8 mouse cellular contexts compared by ENCODE assay signal in genomic region chr6:48487747-48488725, GRCm38 (mm10). TPM values are rescaled to one million over a fixed set of nuclear protein-coding genes. Genes with fewer than 3 reads are reported as not detected.
DNase-seq lines count a peak whose midpoint lies in the region; ATAC-seq and TF ChIP-seq lines count a peak whose summit lies in the region.

No protein-coding gene starts in this region.

- no peaks in the 10 kb centered on the region for H3K9me3 ChIP-seq in ES-Bruce4 (replicated peaks; ENCODE audit: control insufficient read depth, insufficient read depth, low read length, poor library complexity, severe bottlenecking)
- no peaks in the 10 kb centered on the region for H3K9me3 ChIP-seq in embryonic facial prominence, embryonic 10.5 days
- no peaks in the 10 kb centered on the region for H3K9me3 ChIP-seq in heart, embryonic 13.5 days

- H3K9ac ChIP-seq in ES-Bruce4 (ENCODE audit: low read depth, poor library complexity, severe bottlenecking) = no peak overlapping the region
- H3K9ac ChIP-seq in heart, embryonic 13.5 days = peak overlapping the region; percentile 71

- no peak for ATAC-seq in heart, embryonic 13.5 days (ENCODE audit: extremely low read depth, insufficient number of reproducible peaks, low FRiP score, low TSS enrichment)

- WGBS in embryonic facial prominence, embryonic 10.5 days = 7% methylated on average over 25 of the region's 25 CpGs
- WGBS in heart, embryonic 13.5 days = 8% methylated on average over 16 of the region's 25 CpGs
- WGBS in cerebellum, adult 2 months = 43% methylated on average over 25 of the region's 25 CpGs

- TF ChIP-seq EP300 in ES-Bruce4 (IDR thresholded peaks at IDR 0.05; ENCODE audit: insufficient read depth, low read depth, low read length) = no peak

- no peaks in the 10 kb centered on the region for H3K4me1 ChIP-seq in ES-Bruce4 (ENCODE audit: control insufficient read depth, insufficient read depth, low read length)
- H3K4me1 ChIP-seq in embryonic facial prominence, embryonic 10.5 days = peaks cover 42% of the 10 kb centered on the region
- H3K4me1 ChIP-seq in heart, embryonic 13.5 days = peaks cover 20% of the 10 kb centered on the region
- peaks cover 12% of the 10 kb centered on the region for H3K4me1 ChIP-seq in cerebellum, adult 2 months (ENCODE audit: control insufficient read depth, insufficient read depth, low read length)

- DNase-seq in embryonic facial prominence, embryonic 10.5 days (ENCODE audit: low spot score) = peak; percentile 65
- peak; percentile 41 for DNase-seq in kidney, postnatal 14 days
- DNase-seq in neural tube, embryonic 10.5 days (ENCODE audit: extremely low spot score, low spot score) = peak; percentile 46
- no peak for DNase-seq in cerebellum, adult 2 months
- no peak for DNase-seq in cerebellum, postnatal 14 days
- DNase-seq in spleen, postnatal 14 days (ENCODE audit: low spot score in 2 of 2) = no peak

- H3K27me3 ChIP-seq in ES-Bruce4 (ENCODE audit: control insufficient read depth, insufficient read depth, low read length, poor library complexity, severe bottlenecking) = no peaks in the 10 kb centered on the region
- peaks cover 29% of the 10 kb centered on the region for H3K27me3 ChIP-seq in embryonic facial prominence, embryonic 10.5 days (replicated peaks; ENCODE audit: low read depth, poor library complexity, severe bottlenecking)
- peaks cover 39% of the 10 kb centered on the region for H3K27me3 ChIP-seq in heart, embryonic 13.5 days (replicated peaks)
- no peaks in the 10 kb centered on the region for H3K27me3 ChIP-seq in cerebellum, adult 2 months (ENCODE audit: control insufficient read depth, insufficient read depth, low read length)

- no peaks in the 10 kb centered on the region for H3K36me3 ChIP-seq in ES-Bruce4 (ENCODE audit: control insufficient read depth, insufficient read depth, low read length, poor library complexity, severe bottlenecking)
- no peaks in the 10 kb centered on the region for H3K36me3 ChIP-seq in embryonic facial prominence, embryonic 10.5 days (replicated peaks)
- no peaks in the 10 kb centered on the region for H3K36me3 ChIP-seq in heart, embryonic 13.5 days

- no peak for TF ChIP-seq CTCF in ES-Bruce4 (IDR thresholded peaks at IDR 0.05; ENCODE audit: low read depth, low read length)
- no peak for TF ChIP-seq CTCF in cerebellum, adult 2 months (IDR thresholded peaks at IDR 0.05; ENCODE audit: borderline replicate concordance, insufficient read depth, low read depth, low read length)

- peak overlapping the region; percentile 67 for H3K4me2 ChIP-seq in heart, embryonic 13.5 days

- no peak overlapping the region for H3K27ac ChIP-seq in ES-Bruce4 (ENCODE audit: insufficient read depth, low read length)
- peak overlapping the region; percentile 90 for H3K27ac ChIP-seq in embryonic facial prominence, embryonic 10.5 days (replicated peaks)
- peak overlapping the region; percentile 63 for H3K27ac ChIP-seq in heart, embryonic 13.5 days (replicated peaks)
- no peak overlapping the region for H3K27ac ChIP-seq in cerebellum, adult 2 months (ENCODE audit: insufficient read depth, low read length)

- peak overlapping the region; percentile 20 for H3K4me3 ChIP-seq in ES-Bruce4 (ENCODE audit: low read depth, low read length)
- H3K4me3 ChIP-seq in embryonic facial prominence, embryonic 10.5 days = peak overlapping the region; percentile 57
- H3K4me3 ChIP-seq in heart, embryonic 13.5 days = peak overlapping the region; percentile 35
- H3K4me3 ChIP-seq in cerebellum, adult 2 months (replicated peaks; ENCODE audit: insufficient read depth, low read depth, low read length) = no peak overlapping the region

- TF ChIP-seq POLR2A in ES-Bruce4 (IDR thresholded peaks at IDR 0.05; ENCODE audit: insufficient read depth, low read length) = no peak
- no peak for TF ChIP-seq POLR2A in cerebellum, adult 2 months (IDR thresholded peaks at IDR 0.05; ENCODE audit: borderline replicate concordance, insufficient read depth, low read length)

RNA-seq across cellular contexts. Expression of gene Sspo, which starts 40.0 kb away (rescaled TPM):
- polyA plus RNA-seq in ES-Bruce4 (2011; ENCODE audit: insufficient read depth, insufficient read length, low read depth, missing spikeins) = 0.19 and 0.29 TPM in 2 replicates
- 0.71 and 1.2 TPM in 2 replicates for polyA plus RNA-seq in embryonic facial prominence, embryonic 10.5 days (2016; fragmentation: Nextera tagmentation; extraction: Ambion mirVana)
- polyA plus RNA-seq in heart, embryonic 13.5 days (2015; fragmentation: Nextera tagmentation; extraction: Ambion mirVana) = 0.22 and 0.27 TPM in 2 replicates
- 3.7 and 5.0 TPM in 2 replicates for polyA plus RNA-seq in cerebellum, adult 2 months (2012; rRNA removed)

RNA-seq across cellular contexts. Expression of gene Zfp467, which starts 42.4 kb away (rescaled TPM):
- polyA plus RNA-seq in ES-Bruce4 (2011; ENCODE audit: insufficient read depth, insufficient read length, low read depth, missing spikeins) = 3.3 and 4.9 TPM in 2 replicates
- 12.8 and 16.8 TPM in 2 replicates for polyA plus RNA-seq in embryonic facial prominence, embryonic 10.5 days (2016; fragmentation: Nextera tagmentation; extraction: Ambion mirVana)
- 16.1 and 20.8 TPM in 2 replicates for polyA plus RNA-seq in heart, embryonic 13.5 days (2015; fragmentation: Nextera tagmentation; extraction: Ambion mirVana)
- 80.4 and 93.2 TPM in 2 replicates for polyA plus RNA-seq in cerebellum, adult 2 months (2012; rRNA removed)

RNA-seq across cellular contexts. Expression of gene Atp6v0e2, which starts 49.4 kb away (rescaled TPM):
- 16.9 and 20.3 TPM in 2 replicates for polyA plus RNA-seq in ES-Bruce4 (2011; ENCODE audit: insufficient read depth, insufficient read length, low read depth, missing spikeins)
- 22.7 and 24.1 TPM in 2 replicates for polyA plus RNA-seq in embryonic facial prominence, embryonic 10.5 days (2016; fragmentation: Nextera tagmentation; extraction: Ambion mirVana)
- 18.2 and 22.7 TPM in 2 replicates for polyA plus RNA-seq in heart, embryonic 13.5 days (2015; fragmentation: Nextera tagmentation; extraction: Ambion mirVana)
- 459 and 460 TPM in 2 replicates for polyA plus RNA-seq in cerebellum, adult 2 months (2012; rRNA removed)

Comparison
In these comparisons a context has a peak if more than half of its experiments do, and no peak if none do; other contexts are left out.
1. H3K27ac ChIP-seq: peak in embryonic facial prominence, embryonic 10.5 days (single experiment) and heart, embryonic 13.5 days (single experiment); none in ES-Bruce4 (single experiment) and cerebellum, adult 2 months (single experiment).
2. DNase-seq: peak in embryonic facial prominence, embryonic 10.5 days (single experiment), kidney, postnatal 14 days (single experiment) and neural tube, embryonic 10.5 days (single experiment); none in cerebellum, adult 2 months (0 of 2), cerebellum, postnatal 14 days (0 of 2) and spleen, postnatal 14 days (0 of 2).
3. RNA of gene Atp6v0e2, which starts 49.4 kb away (polyA plus RNA-seq): 459 to 460 TPM in cerebellum, adult 2 months; 22.7 to 24.1 TPM in embryonic facial prominence, embryonic 10.5 days, 18.2 to 22.7 TPM in heart, embryonic 13.5 days and 16.9 to 20.3 TPM in ES-Bruce4; every median in the first group is over 10 times any median in the second.